Mouse (Mus musculus) CH12.LX (cell line): ENCODE data around the gene Usp19.

ENCODE experiments used
- CTCF ChIP-seq, 2 experiments: IDR thresholded peaks in 1 of 2; conservative IDR thresholded peaks in 1 of 2; 2 replicates each; pipeline ENCODE4 v1.5.1; 2011 to 2012; ENCODE audit warnings: low read depth in 2 of 2, low read length in 2 of 2, improper control_type of control experiment in 1 of 2, inconsistent platforms in 1 of 2, mild to moderate bottlenecking in 1 of 2, moderate library complexity in 1 of 2
- IRF4 ChIP-seq: IDR thresholded peaks from 2 replicates; pipeline ENCODE4 v1.6.1; 2014; ENCODE audit warnings: low read depth, mild to moderate bottlenecking, inconsistent platforms, low read length, improper control_type of control experiment
- KAT2A ChIP-seq: IDR thresholded peaks from 2 replicates; pipeline ENCODE4 v1.6.1; 2012; ENCODE audit warnings: low read length, improper control_type of control experiment, inconsistent platforms; ENCODE audit not compliant: insufficient replicate concordance
- MAX ChIP-seq: IDR thresholded peaks from 2 replicates; pipeline ENCODE4 v1.6.1; 2011; ENCODE audit warnings: low read length, improper control_type of control experiment
- POLR2A ChIP-seq: IDR thresholded peaks from 2 replicates; pipeline ENCODE4 v1.6.1; 2011; ENCODE audit warnings: low read depth, mild to moderate bottlenecking, improper control_type of control experiment, low read length
- RCOR1 ChIP-seq: conservative IDR thresholded peaks from 2 replicates; pipeline ENCODE4 v1.6.1; 2012; ENCODE audit warnings: low read depth, mild to moderate bottlenecking, inconsistent platforms, low read length, improper control_type of control experiment
- SMC3 ChIP-seq: IDR thresholded peaks from 2 replicates; pipeline ENCODE4 v1.6.1; 2011; ENCODE audit warnings: low read depth, low read length, improper control_type of control experiment
- ZC3H11A ChIP-seq: IDR thresholded peaks from 2 replicates; pipeline ENCODE4 v1.6.1; 2012; ENCODE audit warnings: low read depth, mild to moderate bottlenecking, inconsistent platforms, low read length, improper control_type of control experiment
- ZMIZ1 ChIP-seq: IDR thresholded peaks from 2 replicates; pipeline ENCODE4 v1.6.1; 2012; ENCODE audit warnings: low read depth, mild to moderate bottlenecking, inconsistent platforms, low read length, improper control_type of control experiment

DNA sequence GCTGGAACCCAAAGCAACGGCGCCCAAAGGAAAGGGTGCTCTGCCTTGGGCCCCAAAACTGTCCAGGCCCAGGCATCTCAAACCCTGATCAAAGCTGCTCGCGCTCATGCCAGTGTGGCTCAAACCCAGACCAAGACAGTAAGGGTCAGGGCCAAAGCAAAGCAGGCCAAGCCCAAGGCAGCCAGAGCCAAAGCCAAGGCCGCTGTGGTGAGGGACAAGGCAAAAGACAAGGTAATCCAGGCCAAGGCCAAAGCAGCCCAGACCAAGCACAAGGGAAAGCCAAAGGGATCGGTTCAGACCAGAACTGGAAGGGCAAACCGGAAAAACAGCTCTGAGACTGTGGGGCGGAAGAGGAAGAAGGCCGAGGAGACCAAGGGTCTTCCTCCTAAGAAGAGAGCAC is 26.7 kb upstream of the Usp19 start:
- no peak for TF ChIP-seq POLR2A
- no peak for TF ChIP-seq CTCF (conservative IDR thresholded peaks at IDR 0.05 in 1 of 2, IDR thresholded peaks at IDR 0.05 in 1 of 2; ENCODE audit: low read depth in 2 of 2, low read length in 2 of 2)
- TF ChIP-seq ZC3H11A = no peak
- TF ChIP-seq RCOR1 = no peak
- TF ChIP-seq ZMIZ1 = no peak
- no peak for TF ChIP-seq IRF4
- TF ChIP-seq SMC3 = no peak
- no peak for TF ChIP-seq KAT2A
- TF ChIP-seq MAX = no peak
